Mouse (Mus musculus): ENCODE measurements around the gene Mtus2.
"Not testable (repeated sequence)": the region's sequence is repeated elsewhere in the genome, so short reads cannot be mapped to it uniquely, and the experiment has no call there.

The Mtus2 gene

DNA sequence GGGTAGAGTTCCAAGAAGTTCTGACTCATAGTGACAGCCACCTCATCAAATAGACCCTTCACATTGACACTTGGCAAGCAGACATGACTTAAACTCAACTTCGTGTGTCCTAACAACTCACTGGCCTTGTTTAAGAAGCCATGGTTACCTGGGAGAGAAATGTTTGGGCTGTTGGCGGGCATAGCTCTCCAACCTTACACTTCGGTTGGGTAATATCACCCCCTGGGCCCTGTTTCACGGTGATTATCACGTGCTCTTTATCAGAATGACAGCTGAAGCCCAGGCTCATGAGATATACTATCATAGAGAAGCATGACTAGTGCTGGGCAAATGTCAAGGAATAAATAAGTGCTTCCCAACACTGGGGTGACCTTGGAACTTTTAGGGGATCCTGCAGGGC is 323.2 kb downstream of the Mtus2 start:
- no peak for DNase-seq (ENCODE audit: low spot score in 2 of 2)

DNA sequence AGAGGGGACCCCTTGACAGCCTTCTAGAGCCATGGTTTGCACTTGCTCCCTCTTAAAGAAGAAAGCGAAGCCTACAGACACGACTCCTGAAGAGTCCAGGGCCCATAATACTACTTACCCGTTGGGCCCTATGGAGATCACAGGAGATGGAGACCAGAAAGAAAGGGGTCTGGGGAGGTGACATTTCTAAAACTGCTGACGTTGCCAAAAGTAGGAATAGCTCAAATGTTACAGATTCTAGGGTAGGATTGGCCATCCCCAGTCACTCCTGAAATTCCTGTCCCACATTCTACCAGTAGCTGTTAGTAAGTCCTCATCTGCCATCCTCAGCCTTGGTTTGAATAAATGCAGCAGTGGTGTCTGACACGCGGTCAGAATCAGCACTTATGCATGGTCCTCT is 325.0 kb downstream of the Mtus2 start:
- no peak for DNase-seq (ENCODE audit: low spot score in 2 of 2)

DNA sequence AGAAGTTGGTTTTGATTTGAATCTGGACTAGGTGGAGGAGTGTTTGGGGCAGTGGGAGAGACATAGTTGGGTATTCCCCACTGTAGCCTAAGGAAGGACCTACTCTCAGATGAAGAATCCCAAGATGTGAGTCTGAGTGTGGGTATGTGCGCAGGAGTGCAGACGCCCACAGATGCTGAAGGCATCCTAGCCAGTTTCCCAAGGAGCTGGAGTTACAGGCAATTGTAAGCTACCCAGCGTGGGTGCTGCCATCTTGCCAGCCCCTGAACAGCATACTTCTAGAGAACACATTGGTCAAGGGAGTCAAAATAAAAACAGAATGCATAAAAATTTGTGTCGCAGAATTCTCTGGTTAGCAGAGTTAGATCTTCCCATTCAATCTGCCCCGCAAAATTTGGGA is 325.5 kb downstream of the Mtus2 start:
- DNase-seq (ENCODE audit: low spot score in 2 of 2) = no peak

GRCm38 (mm10) chr5:148283177-148283576 is 326.1 kb downstream of the Mtus2 start:
- DNase-seq (ENCODE audit: low spot score in 2 of 2) = no peak

GRCm38 (mm10) chr5:148283584-148283983 is 326.5 kb downstream of the Mtus2 start:
- DNase-seq (ENCODE audit: low spot score in 2 of 2) = no peak

GRCm38 (mm10) chr5:148287529-148287928 is 330.4 kb downstream of the Mtus2 start:
- DNase-seq (ENCODE audit: low spot score in 2 of 2) = no peak

GRCm38 (mm10) chr5:148288804-148289203 is 331.7 kb downstream of the Mtus2 start:
- DNase-seq (ENCODE audit: low spot score in 2 of 2) = no peak

DNA sequence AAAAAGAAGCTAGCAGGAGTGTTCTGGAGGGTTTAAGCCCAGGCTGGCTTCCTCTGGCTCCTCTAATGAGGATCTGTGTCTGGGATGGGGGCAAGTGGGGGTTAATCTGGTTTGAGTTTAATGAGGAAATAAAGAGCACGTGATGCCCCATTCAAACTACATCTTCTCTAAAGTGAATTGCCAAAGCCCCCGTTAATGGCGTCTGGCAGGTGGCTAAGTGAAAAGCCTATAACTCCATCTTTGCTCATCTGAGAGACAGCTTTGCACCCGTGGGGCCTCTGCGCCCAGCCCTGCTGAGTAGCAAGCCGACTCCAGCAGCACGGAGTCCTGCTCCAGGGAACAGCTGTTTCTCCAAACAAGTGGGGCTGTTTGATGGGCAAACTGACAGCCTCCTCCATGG is 332.8 kb downstream of the Mtus2 start:
- DNase-seq (ENCODE audit: low spot score in 2 of 2) = no peak

DNA sequence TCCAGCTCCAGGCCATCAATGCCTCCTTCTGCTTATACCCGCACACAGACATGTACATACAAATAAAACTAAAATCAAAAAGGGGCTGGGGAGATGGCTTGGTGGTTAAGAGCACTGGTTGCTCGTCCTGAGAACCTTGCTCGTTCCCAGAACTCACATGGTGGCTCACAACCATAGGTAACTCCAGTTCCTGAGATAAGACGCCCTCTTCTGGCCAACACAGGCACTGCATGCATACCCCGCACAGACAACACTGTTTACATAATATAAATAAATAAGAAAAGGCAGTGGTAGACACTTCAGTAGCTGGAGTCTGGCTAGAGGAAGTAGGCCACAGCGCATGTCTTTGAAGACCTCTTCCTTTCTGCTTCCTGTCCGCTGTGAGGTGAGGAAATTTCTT is 335.7 kb downstream of the Mtus2 start:
- no peak for DNase-seq (ENCODE audit: low spot score in 2 of 2)

DNA sequence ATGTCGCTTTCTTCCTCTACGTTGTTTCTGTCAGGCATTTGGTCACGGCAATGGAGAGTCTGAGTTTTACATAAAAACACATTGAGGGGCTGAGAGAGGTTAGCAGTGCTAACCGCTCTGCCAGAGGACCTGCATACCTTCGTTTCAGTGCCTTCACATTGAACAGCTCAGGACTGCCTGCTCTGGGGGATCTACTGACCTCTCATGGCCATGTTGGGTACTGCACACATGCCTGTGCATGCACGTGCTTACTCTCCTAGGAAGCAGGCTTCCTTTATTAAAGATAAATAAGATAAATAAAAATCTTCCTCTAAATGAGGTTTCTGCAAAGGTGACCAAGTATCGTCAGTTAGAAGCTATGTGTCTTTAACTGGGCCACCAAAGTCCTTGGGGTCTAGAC is 336.2 kb downstream of the Mtus2 start:
- DNase-seq (ENCODE audit: low spot score in 2 of 2) = peak in 1 of 2 experiments; percentile 40

DNA sequence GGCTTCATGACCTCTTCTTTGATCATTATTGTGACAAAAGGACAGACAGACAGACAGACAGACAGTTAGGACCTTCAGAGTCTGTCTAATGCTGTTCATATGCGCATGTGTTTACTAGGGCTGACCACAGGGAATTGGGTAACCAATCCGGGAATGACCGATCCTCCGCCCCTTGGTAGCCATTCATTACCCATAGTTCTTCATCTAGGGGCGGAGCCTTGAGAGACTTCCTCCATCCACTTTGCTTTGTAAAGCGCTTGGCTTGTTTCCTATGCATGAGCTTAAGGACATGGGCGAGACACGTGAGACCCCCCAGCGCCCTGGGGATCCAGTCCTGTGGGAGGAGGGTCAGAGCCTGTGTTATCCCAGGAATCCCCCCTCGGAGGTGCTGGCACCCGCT is 345.8 kb downstream of the Mtus2 start:
- peak in 1 of 2 experiments; percentile 10 for DNase-seq (ENCODE audit: low spot score in 2 of 2)

DNA sequence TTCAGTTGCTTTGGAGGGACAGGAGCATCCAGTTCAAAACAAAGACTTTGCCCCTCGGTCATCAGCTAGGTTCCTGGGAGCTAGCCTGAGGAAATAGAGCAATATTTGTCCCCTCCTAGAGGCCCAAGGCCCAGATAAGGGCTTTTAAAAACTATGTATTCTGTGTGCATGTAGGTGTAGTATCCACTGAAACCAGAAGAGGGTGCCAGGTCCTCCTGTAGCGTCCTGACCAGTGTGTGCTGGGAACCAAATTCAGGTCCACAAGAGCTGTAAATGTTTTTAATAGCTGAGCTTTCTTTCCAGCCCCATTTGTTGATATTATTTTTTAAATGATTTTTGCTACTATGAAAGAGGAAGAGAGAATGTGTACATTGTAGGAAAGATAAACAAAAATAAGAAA is 347.0 kb downstream of the Mtus2 start:
- no peak for DNase-seq (ENCODE audit: low spot score in 2 of 2)

- DNase-seq (ENCODE audit: low spot score in 2 of 2) = no peak
Observed at GRCm38 (mm10) chr5:148310790-148311189, 353.7 kb downstream of the Mtus2 start.

GRCm38 (mm10) chr5:148312443-148312842 is 355.3 kb downstream of the Mtus2 start:
- DNase-seq (ENCODE audit: low spot score in 2 of 2) = no peak

DNA sequence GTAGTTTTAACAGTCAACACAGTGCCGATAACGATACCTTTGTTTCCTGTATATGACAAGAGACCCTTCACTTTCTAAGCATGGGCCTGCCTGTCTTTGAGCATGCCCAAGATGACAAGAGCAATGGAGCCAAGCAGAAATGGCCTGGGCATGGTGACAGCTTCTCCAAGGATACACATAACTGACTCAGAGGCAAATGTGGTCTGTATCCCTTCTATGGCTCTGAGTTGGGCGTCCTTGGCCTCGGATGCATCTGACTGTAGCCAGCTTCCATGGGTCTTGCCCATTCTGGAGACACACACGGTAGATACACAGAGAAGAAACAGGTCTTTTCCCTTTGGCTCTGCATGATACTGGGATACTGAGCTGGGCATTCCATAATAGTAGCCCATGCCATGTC is 357.8 kb downstream of the Mtus2 start:
- no peak for DNase-seq (ENCODE audit: low spot score in 2 of 2)

DNA sequence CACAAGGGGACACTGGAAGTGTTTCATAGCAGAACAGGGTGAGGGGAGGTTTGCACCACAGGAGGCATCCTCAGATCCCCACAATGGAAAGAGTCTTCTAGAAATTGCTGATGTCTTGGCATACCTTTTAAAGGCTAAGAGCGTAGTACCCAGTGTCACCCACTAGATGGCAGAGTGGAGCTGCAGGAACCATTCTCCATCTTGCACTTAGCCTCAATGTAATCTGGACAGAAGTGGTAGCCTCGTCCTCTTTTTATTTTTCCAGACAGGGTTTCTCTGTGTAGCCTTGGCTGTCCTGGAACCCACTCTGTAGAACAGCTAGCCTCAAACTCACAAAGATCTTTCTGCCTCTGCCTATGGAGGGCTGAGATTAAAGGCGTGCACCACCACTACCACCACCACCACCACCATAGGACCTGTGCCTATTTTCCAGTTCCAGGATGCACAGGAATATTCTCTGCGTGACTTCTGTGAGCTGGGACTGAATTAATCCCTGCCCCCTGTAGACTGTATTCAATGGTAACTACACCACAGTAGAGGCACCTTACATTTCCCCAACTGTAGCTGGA is 368.3 kb downstream of the Mtus2 start:
- peak in 1 of 2 experiments; percentile 62 for DNase-seq (ENCODE audit: low spot score in 2 of 2)

DNA sequence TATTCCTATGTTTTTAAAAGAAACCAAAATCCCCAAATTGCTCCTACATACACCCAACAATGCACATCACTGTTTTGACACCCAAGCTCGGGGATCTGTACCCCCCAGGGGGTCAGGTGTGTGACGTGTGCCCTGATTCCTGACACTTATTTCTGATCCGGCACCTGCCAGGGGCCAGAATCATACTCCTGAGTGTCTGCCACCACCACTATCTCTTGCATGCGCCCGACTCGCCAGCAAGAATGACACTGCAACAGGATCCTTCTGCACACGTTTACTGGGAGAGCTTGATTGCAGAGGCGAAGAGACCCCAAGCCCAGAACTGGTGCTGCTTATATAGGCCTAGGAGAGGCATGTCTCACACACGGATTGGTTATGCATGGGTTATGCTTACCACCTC is 369.2 kb downstream of the Mtus2 start:
- not testable (repeated sequence) for DNase-seq (ENCODE audit: low spot score in 2 of 2)

- DNase-seq (ENCODE audit: low spot score in 2 of 2) = no peak
Observed at GRCm38 (mm10) chr5:148328982-148329381, 371.9 kb downstream of the Mtus2 start.

DNA sequence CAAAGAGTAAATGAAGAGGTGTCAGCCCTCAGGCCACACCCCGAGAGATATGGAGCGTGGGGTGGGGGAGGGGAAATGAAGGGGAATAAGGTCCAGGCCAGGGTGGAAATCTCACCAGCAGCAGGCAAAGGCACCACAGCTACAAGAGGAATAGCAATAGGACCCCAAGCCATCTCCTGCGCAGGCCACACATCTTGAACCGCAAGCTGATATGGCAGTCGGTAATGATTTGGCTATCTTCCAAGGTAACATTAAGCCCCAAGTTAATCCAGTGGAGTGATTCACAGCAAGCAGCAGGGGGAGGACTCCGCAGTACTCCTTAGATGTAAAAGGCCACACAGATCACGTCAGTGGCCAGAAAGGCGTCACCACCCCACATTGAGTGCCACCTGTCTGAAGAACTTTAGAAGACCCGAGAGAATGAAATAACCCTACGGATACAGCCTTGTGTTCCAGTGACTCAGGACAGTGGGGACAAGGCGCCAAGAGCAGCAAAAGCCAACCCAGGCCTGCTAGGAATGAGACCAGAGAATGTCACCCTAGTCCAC is 374.2 kb downstream of the Mtus2 start:
- DNase-seq (ENCODE audit: low spot score in 2 of 2) = no peak

DNA sequence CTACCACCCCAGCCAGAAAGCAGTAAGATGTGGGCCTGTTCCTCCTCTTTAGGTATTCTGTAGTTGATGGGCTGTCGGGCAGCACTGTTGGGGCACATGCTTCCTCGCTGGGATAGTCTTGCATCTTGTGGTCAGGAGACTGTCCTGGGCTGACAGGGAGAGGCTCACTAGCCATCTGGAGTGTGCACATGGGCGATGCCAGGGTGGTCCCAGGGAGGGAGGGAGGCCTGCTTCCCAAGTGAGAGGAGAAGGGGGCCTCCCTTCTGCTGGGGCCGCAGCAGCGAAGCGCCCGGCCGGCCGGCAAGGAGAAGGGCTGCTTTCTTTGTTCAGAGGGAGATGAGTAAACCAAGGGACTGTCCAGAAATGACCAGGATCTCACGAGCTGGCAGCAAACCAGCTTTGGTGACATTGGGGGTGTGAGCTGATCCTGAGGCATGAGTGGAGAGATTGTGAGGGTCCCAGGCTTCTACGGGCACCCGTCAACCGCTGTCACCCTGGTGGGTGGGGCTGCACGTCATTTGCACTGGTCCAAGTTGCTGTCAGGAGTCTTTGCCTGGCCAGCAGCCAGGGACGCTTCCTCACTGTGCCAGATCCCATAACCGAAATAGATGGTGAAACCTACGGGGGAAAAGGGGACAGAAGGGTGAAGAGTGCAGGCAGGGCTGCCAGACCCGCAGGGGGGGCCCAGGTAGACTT is 375.0 kb downstream of the Mtus2 start:
- peak in 1 of 2 experiments; percentile 68 for DNase-seq (ENCODE audit: low spot score in 2 of 2)

GRCm38 (mm10) chr5:148332622-148332974 is 375.5 kb downstream of the Mtus2 start:
- DNase-seq (ENCODE audit: low spot score in 2 of 2) = peak; percentile 66 to 86

DNA sequence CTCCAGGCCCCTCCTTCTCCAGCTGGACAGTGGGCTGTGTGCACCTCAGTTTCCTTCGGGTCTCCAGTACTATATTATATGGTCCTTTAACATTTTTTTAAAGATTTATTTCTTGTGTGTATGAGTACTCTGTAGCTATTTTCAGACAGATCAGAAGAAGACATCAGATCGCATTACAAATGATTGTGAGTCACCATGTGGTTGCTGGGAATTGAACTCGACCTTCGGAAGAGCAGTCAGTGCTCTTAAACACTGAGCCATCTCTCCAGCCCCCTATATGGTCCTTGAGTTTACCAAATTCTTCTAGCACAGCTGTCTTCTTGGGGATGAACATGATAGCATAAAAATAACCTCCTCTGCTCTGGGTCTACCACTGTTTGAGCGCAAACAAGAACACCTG is 382.0 kb downstream of the Mtus2 start:
- DNase-seq (ENCODE audit: low spot score in 2 of 2) = no peak

- DNase-seq (ENCODE audit: low spot score in 2 of 2) = peak in 1 of 2 experiments; percentile 18
Observed at GRCm38 (mm10) chr5:148342061-148342741, 385.1 kb downstream of the Mtus2 start.
